Comparison of ENCODE assay signal across 13 mouse cellular contexts in the genomic region with DNA sequence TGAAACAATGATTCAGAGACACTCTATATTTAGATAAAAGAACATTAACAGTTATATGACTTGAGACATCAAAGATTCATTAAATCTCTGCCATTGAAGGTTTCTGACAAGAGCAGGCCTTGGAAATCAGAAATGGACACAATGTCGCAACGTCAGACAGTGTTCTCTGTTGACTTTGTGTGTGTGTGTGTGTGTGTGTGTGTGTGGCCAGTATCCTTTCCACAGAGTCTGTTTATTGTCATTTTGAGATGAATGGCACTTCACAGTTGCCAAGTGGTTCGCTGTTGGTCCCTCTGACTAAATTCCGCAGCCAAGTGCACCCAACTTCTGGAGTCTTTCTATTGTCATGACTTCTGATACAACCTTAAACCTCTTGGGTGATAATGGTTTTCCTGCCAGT.
"Had no signal": no experiment of that assay in that cellular context is flagged by ENCODE, and none has a peak within 500 bp of the region (broad histone marks: within the 10 kb centered on the region; RNA-seq: fewer than 3 reads in every experiment).

No protein-coding gene starts in this region.

- DNase-seq: lung, adult 18-20 months; lung, embryonic 14.5 days; lung, postnatal 10 days; lung, postnatal 4 days; midbrain, embryonic 14.5 days; retina, postnatal 1 day; right cerebral cortex, adult 18-20 months; right cerebral cortex, postnatal 25 days; right cerebral cortex, postnatal 4 days; spleen, adult 18-20 months; thymus, adult 18-20 months; thymus, postnatal 14 days; thymus, postnatal 36 days had no signal
